Mouse (Mus musculus): ENCODE measurements around the gene Rlbp1.

GRCm38 (mm10) chr7:79348816-79349215 is 38.0 kb downstream of the Rlbp1 start:
- no peak for TF ChIP-seq CTCF (conservative IDR thresholded peaks at IDR 0.05; ENCODE audit: low read length)
- no peak for TF ChIP-seq NANOG (IDR thresholded peaks at IDR 0.05; ENCODE audit: borderline replicate concordance, low read length)
- TF ChIP-seq POU5F1 (IDR thresholded peaks at IDR 0.05; ENCODE audit: borderline replicate concordance, low read length) = no peak
